Mouse (Mus musculus) cerebellum, postnatal 14 days (tissue): ENCODE measurements around the gene Pik3r2.

ENCODE experiments used
- DNase-seq, 2 experiments: peaks; one replicate each; pipeline ENCODE4 v3.0.0; 2021; ENCODE audit warnings: mixed read lengths in 2 of 2

Gene Pik3r2

GRCm38 (mm10) chr8:70771217-70771616 is 5.3 kb downstream of the Pik3r2 start:
- DNase-seq, result no peak

DNA sequence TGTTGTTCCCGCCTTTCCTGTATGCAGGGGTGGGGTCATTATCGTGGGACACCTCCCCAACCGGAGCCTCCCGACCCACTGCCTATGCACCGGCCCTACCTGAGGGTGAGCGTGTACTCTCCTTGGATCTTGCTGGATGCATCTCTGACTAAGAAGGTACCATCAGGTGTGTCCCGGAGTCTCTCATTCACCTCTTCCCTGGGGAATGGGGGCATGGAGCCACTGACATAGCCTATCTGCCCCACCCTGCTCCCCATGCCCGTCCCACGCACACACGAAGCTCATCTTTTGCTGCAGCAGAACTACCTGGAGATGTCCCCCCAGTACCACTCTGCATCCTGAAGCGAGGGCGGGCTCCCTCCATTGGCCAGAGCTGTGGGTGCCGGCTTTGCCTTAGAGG is 5.8 kb downstream of the Pik3r2 start:
- no peak for DNase-seq

- no peak for DNase-seq
Measured at GRCm38 (mm10) chr8:70769858-70770257, 6.7 kb downstream of the Pik3r2 start.

DNA sequence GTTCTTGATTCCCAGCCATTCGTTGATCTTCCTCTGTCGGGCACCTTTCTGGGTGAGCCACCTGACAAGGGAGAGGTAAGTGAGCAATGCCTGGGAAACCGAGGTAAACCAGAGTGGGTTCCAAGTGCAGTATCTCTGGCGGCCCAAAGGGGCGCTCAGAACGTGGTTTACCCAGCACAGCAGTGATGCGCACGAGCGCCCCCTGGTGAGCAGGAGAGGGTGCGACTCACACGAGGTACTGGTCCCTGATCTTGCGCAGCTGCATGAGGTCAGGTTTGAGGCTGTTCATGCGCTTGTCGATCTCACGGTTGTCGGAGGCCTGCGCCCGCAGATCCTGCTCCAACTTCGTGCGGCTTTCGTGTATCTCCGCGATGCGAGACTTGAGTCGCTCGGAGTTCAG is 7.2 kb downstream of the Pik3r2 start:
- peak; percentile 97 to 99 for DNase-seq

- no peak for DNase-seq
Measured at GRCm38 (mm10) chr8:70768956-70769355, 7.6 kb downstream of the Pik3r2 start.

DNA sequence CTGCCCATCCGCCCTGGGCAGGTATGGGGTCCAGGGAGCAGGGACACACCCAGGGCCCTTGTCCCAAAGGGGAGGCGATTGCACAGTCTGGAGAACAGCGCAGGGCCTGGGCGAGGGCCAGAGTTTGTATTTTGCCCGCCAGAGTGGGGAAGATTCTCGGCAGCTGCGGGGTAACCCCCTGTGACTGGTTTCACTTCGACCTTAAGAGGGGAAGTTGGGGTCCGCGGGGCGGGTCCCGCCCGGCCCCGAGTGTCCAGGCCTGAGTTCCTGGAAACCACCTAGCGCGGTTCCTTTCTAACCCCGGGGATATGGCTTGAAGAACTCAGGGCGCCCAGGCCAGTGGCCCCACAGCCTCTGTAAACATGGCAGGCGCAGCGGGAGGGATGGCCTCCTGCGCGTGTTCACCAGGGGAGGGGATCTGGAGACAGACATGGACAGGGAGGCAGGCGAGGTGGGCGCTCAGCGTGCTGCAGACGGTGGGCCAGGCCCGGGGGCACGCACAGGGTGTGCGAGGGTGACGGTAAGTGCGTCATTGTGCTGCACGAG is 8.2 kb downstream of the Pik3r2 start:
- DNase-seq, result peak in 1 of 2 experiments; percentile 44

DNA sequence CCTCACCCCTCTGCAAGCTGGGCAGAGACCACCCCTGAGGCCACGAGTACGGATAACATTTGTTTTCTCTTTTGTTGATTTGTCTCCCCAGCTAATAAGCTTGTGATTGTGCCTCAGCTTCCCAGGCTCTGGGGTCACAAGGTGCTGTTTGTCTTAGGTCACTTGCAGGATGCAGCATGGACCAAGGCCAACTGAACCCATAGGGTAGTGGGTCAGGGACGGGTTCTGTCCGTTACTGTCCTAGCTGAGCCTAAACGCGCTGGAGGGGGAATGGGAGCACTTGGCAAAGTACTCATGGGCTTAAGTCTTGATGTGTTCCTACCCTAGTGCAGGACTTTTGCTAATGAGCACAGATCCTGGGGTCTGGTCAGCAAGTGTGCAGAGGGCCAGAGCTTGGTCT is 9.0 kb downstream of the Pik3r2 start:
- no peak for DNase-seq

GRCm38 (mm10) chr8:70766571-70767440 is 9.7 kb downstream of the Pik3r2 start:
- peak in 1 of 2 experiments; percentile 62 for DNase-seq

DNA sequence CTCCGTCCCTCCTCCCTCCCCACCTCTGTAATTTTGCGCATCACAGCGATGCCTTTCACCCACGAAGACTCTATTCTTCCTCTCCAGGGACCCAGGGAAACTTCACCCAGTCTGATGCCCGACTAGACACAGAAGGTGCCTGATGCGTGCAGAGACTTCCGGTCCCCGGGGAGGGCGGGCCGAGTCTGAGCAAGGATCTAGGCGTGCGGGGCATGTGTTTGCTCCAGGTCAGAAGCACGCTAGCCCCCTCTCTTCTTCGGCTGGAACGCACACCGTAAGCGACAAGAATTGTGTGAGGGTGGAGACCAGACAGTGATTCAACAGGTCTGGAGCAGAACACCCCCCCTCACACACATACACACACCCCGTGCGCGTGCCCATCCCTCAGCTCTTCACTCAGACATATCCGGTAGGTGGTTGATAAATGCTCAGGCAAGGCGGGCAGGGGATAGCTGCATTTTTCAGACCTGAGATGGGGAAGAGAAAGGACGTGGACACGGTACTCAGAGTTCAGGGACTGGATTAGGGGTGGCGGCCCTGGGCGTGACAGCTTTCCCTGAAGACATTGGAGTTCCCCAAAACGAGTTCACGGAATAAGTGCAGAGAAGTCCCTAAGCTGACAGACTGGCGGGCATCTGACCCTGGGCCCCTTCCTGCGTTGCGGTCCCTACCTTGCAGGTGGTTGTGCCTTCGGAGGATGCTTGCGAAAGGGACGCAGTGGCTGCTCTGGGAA is 10.5 kb downstream of the Pik3r2 start:
- no peak for DNase-seq

DNA sequence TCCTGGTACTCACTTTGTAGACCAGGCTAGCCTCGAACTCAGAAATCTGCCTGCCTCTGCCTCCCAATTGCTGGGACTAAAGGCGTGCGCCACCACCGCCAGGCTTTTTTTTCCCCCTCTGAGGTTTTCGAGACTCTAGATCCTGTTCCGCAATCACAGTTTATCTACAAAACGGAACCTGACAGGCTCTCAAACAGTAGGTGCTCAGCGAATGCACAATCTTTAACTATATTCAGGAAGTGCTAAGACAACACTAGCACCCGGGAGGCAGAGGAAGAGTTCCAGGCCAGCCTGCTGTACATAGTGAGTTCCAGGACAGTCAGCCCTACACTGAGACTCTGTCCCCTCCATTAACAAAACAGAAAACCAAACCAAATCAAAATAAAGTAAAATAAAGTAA is 11.2 kb downstream of the Pik3r2 start:
- no peak for DNase-seq

DNA sequence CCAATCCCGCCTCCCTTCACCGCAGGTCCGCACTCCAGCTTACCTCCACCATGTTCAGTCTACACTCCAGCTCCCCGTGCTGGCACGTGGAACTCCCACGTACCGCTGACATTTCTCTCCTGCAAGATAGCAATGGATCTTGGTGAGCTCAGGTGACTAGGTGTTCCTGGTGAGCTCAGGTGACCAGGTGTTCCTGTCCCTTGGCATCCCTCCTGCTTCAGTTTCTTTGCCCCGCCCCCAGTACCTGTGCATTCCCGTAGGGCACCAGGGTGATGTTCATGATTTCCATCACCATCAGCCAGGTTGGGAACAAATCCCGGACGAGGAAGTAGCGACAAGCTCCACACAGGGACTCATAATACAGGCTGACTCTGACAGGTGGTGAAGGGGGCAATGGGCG is 11.8 kb downstream of the Pik3r2 start:
- no peak for DNase-seq

- DNase-seq, result no peak
Measured at GRCm38 (mm10) chr8:70764026-70764425, 12.5 kb downstream of the Pik3r2 start.

DNA sequence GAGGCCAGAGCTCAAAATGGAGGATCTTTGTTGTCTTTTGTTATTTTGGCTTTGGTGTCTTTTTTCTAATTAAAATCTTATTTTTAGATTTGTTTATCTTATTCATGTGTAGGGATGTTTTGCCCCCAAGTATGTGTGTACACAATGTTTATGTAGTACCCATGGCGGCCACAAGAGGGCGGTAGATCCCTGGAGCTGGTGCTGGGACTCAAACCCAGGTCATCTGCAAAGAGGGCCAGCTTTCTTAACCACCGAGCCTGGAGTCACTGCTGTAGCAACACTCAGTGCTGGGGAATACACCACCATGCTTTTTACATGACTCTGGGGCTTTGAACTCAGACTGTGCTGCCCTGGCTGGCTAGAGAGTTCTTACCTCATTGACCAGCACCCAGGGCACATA is 13.2 kb downstream of the Pik3r2 start:
- peak; percentile 82 to 88 for DNase-seq

GRCm38 (mm10) chr8:70762118-70762517 is 14.4 kb downstream of the Pik3r2 start:
- DNase-seq, result no peak

DNA sequence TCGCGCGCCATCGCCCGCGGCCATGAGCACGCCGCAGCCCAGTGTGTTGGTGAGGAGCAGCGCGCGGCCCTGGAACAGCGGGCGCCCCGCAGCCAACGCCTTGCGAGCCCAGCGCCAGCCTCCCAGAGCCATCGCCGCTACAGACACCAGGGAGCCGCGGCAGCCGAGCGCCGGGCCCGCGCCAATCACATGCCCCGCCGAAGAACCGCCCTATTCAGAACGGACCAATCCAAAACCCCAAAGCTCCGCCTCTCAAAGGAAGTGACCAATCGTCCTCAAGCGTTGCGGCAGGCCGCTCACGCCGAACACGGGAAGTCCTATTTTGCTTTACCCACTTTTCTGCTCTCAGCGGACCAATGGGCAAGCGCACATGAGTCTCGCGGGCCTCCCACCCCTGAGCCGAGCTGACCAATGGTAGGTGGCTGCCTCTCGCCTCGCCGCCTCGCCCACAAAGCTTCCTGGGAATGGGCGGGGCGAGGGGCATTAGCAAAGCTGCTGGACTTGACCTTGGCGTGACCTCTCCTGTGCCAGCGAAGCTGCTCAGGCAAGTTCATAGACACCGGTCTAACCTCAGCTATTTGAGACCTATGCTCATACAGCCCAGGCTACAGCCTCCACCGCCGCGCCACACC is 15.6 kb downstream of the Pik3r2 start, which contains the start of gene Mpv17l2:
Gene Mpv17l2 (minus strand): TSS at position 172 of the 632 bp plus-strand sequence.
- peak; percentile 93 to 96 for DNase-seq

- DNase-seq, result no peak
Measured at GRCm38 (mm10) chr8:70760350-70760749, 16.2 kb downstream of the Pik3r2 start.

DNA sequence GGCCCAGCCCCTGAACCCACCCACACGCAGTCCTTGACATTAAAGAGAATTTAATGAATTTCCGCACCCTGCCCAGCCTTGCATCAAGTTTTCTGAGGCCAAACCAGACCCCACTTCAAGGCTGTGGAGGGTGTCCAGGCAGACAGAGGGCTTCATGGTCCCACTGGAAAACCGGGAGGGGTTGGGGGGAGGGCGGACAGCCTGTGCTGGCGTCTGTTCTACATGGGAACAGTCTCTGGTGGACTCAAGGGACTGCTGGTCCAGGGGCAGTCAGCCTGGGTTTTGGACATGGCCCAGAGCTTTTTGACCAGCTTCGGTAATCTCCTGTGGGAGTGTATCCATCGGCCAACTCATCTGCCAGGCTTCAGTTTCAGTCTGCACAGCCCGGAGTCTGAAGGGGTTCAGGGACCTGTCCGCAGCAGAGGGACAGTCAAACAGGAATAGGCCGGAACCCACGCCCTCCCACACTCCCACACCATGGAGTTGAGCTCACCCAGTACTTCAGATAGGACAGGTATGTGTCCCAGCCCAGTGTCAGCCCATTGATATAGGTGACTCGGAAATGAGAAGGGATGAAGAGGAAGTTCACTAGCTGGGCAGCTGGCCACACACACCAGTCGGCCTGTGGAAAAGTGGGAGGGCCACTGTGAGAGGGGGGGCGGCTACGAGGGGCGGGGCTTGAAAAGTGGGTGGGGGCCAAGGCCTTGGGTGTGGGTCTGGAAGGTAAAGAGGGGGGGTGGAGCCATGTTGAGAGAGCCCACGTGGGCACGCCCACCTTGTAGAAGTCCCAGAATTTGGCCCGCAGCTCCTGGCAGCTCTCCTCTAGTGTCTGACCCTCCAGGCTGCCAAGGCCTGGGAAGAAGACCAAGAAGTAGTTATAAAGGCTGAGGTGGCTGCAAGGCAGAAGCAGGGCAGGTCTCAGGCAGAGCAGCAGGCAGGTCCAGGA is 17.6 kb downstream of the Pik3r2 start:
- peak; percentile 76 to 78 for DNase-seq

- DNase-seq, result peak; percentile 73 to 75
Measured at GRCm38 (mm10) chr8:70758308-70758615, 18.3 kb downstream of the Pik3r2 start.

DNA sequence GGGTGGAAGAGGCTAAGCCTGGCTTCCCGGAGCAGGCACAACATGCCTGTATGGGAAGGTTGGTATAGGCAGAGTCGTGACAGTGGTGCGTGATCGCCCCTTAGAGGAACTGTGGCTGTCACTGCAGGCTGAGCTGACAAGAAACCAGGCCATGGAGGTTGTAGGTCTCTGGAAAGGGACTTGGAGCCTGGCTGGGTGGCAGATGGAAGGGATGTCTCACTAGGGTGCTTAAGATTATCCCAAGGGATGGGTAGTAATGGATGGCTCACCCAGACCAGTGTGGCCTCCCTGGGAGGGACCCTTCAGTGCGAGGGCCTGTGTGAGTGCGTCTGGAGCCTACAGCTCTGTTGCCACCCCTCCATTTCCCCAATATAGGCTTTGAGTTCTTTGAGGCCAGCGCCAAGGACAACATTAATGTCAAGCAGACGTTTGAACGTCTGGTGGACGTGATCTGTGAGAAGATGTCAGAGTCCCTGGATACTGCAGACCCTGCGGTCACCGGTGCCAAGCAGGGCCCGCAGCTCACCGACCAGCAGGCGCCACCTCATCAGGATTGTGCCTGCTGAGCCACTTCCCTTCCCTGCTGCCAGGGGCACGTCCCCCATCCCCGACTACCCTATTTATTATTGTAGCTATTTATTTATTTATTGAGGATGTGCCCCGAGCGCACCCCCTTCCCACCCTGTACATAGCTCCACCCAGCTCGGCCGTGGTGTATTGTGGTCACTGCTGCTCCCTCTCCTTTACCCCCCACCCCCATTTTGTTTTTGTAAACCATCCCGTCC is 18.8 kb downstream of the Pik3r2 start:
- DNase-seq, result peak; percentile 56 to 65

DNA sequence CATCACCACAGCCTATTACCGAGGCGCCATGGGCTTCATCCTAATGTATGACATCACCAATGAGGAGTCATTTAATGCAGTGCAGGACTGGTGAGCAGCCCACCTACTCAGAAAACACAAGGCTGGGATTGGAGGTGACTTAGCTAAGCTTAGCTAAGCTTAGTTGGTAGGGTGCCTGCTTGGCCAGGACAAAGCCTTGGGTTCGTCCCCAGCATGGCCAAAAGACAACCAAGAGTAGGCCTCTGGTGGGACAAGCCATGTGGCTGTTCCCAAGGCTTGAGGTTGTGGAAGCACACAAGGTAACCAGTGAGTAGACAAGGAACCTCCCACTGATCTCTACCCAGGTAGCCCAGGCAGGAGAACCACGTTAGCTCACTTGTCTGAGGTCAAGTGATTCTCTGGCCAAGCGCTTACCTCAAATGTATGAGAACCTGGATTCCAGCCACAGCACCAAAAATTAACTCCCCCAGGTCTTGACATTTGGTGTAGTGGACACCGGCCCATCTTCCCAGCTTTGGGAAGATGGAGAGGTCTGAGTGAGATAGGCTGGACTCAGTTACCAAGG is 20.0 kb downstream of the Pik3r2 start:
- no peak for DNase-seq
